Mouse (Mus musculus) gastrocnemius, postnatal 14 days (tissue): ENCODE measurements around the gene Ly75. TPM values are rescaled to one million over a fixed set of nuclear protein-coding genes. Genes with fewer than 3 reads are reported as not detected.

Experiments
- DNase-seq: peaks from one replicate; pipeline ENCODE4 v3.0.0; 2021; ENCODE audit warnings: mixed read lengths
- intact Hi-C: fragments of 180-260 bp; cut with DNase I; formaldehyde crosslinking; loops from one replicate; pipeline ENCODE4 v1.15.1; 2025; ENCODE audit warnings: low total_unique reads
- long read RNA-seq, 2 experiments: library from polyadenylated mRNA; stranded (forward); transcript quantifications; one replicate each; pipeline ENCODE4 v2.0.0; 2021
- total RNA-seq, 2 experiments: library from RNA; stranded (reverse); gene quantifications; 2 replicates each; pipeline ENCODE4 v1.2.3; 2021

The Ly75 gene
- total RNA-seq, result under 1 TPM; 0.04 to 0.09 TPM
- long read RNA-seq, experiment 1, result 0 reads
- long read RNA-seq, experiment 2, result 0 reads

DNA sequence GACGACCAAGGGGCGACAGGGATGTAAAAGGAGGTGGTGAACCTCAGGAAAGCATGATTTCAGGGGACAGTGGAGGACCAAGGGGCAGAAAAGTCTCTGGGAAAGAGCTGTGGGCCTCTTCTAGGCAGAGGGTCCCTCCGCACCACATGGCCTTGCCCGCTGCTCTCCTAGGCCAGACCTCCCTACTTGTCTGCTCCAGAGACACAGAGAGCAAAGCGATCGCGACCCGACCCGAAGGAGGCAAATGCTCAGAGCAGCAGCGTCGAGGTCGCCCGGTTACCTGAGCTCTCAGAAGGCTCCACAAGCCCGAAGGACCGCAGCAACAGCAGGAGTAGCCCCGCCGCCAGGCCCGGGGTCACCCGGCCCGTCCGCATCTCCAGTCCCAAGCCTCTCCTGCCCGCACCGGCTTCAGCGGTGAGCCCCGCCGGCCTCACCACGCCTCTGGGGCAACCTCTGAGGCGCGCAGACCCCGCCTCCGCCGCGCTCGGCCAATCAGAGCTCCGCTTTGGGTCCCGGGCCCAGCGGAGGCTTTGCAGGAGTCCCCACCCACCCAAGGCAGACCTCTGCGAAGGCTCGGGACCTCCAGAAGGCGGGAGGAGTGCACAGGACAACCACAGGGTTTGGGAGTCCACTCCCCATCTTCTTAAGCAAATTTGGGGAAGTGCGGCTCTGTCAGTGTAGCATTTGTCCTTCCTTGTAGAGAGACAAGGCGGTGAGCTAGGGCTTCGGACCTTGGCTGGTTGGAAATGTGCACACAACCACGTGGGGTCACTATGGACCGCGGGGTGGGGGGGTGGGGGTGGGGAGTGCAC, at the start of gene Ly75:
TSS of gene Ly75 (minus strand) at position 446 of the 812 bp plus-strand sequence.
- intact Hi-C loops, result no loop called here
- peak; percentile 81 for DNase-seq

DNA sequence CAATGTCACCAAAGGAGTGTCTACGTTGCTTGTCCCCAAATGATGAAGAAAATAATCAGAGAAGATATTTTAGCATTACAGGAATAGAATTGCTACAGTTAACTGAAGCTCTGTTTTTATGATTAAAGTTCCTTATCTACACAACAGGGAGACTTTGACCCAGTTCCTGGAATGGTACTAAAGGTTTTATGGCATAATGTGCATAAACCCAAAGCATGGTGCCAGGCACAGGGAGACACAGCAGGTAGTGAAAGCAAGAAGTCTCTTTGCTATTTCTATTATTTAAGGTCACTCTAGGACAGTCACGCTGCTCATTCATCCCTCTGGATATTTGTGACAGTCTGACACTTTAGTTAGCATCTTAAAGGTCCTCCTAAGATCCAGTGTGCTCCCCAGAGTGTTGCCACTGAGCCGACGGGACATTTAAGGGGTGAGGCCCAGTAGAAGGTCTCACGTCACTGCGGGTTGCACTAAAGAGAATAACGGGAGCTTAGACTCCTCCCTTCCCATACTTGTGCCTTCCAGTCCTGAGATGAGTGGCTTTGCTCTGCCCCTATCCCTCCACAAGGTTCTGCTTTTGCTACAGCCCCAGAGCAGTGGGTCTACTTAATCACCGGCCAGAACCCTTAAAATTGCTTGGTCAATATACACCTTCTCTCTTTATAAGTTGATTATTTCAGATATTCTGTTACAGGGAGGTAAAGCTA, 47.4 kb upstream of the Ly75 start:
- intact Hi-C loops, result no loop called here
- no peak for DNase-seq

- peak; percentile 57 for DNase-seq
- intact Hi-C loops, result no loop called here
Measured at GRCm38 (mm10) chr2:60418075-60418474, 35.0 kb upstream of the Ly75 start.

GRCm38 (mm10) chr2:60414334-60414733, 31.2 kb upstream of the Ly75 start:
- DNase-seq, result no peak
- intact Hi-C loops, result no loop called here

DNA sequence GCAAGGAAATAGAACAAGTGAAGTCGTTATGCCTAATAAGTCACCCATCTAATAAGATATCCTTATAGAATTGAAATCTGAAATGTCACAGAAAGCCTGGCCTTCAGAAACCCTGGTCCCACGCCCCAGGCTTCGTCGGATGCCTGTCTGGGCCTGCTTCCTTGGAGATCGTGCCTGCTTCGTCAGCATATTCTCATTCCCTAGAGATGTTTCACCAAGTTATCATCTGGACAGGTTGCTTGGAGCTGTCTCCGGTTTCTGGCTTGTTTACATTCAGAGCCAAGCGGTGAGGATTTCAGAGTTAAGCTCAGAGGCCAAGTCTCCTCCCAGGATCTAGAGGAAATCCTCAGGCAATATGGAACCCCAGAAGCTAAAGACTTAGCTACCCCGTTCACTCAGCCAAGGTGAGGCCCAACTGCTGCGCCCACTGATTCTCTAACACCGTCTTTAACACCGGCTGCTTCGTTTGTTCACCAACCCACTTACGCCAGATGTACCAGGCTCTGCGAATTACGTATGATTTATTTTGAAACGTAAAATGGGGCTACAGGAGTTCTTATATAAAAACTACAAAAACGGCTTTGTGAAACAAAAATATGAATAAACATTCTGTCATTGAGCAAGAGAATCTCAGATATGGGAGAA, 30.0 kb upstream of the Ly75 start:
- intact Hi-C loops, result no loop called here
- DNase-seq, result no peak

- DNase-seq, result no peak
- intact Hi-C loops, result no loop called here
Measured at GRCm38 (mm10) chr2:60411181-60411580, 28.1 kb upstream of the Ly75 start.

- DNase-seq, result no peak
- intact Hi-C loops, result no loop called here
Measured at GRCm38 (mm10) chr2:60409989-60410763, 27.1 kb upstream of the Ly75 start.

DNA sequence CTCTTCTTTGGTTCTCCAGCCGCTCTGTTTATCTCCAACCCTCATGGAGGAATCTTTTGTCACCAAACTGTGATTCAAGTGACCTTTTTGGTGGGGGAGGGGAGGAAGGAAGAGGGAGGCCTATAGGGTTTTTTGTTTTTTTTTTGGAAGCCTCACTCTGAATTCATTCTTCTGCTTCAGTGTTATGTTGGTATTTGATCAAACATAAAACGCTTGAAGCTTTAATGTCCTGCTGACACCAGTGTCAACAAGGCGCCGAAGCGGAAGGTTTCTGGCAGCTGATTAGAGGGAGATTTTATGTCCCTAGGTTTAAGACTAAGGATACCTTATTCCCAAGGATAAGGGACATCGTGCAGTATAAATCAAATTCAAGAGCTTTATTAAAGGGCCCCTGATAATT, 26.1 kb upstream of the Ly75 start:
- no peak for DNase-seq
- intact Hi-C loops, result no loop called here

- no peak for DNase-seq
- intact Hi-C loops, result no loop called here
Measured at GRCm38 (mm10) chr2:60407387-60407786, 24.3 kb upstream of the Ly75 start.

- intact Hi-C loops, result no loop called here
Measured at GRCm38 (mm10) chr2:60405431-60405830, 22.3 kb upstream of the Ly75 start.

DNA sequence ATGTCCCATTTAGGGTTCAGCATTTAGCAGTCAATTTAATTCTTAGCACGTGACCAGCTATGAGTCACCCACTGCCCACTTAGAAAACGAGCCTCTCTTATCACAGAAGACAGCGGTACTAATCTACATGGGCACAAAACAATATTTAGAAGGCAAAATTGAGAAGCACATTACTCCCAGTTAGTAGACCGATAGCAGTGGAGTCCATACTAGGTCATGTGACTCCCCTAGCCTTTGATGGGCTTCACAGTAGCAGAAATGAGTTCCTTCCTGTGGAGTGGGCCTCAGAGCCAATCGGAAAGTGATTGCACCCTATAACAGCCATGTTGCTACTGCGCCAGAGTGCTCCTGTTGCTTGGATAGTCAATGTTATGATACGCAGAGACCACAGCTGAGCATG, 21.7 kb upstream of the Ly75 start:
- no peak for DNase-seq
- intact Hi-C loops, result no loop called here

More at GRCm38 (mm10) chr2:60405431-60405830, 22.3 kb upstream of the Ly75 start:
- DNase-seq, result no peak

DNA sequence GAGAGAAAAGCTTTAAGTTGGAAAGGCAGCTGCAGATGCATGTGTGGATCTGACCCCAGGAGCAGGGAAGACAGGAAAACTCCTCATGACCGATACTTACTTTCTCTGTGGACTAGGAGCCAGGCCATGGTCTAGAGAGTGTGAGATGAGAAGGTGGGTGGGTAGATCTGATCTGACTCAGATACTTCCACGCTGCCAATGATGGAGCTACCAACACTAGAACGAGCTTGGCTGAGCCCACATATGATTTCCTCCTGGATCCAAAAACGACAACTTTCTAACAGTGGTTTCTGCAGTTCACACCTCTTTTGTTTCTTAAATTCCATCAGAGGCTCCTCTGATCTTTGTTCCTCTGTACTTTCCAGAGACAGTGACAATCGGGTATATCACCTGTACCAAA, 18.6 kb upstream of the Ly75 start:
- intact Hi-C loops, result no loop called here
- DNase-seq, result no peak

DNA sequence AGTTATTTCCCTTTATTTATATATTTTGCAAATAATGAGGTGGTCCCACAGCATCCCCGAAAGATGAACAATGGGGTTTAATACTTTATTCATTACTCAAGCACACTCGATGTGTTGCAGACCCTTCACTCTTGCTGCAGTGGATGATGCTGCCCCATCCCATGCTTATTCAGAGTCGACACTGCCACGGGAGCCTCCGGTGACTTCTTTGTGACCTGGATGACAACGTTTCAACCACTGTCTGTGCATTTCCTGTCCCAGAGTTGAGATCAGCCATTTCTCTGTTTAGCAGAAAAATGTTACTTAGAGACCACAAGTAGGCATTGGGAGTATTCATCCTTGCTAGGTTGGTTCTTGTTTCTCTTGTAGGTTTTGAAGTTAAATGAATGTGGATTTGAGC, 10.7 kb upstream of the Ly75 start:
- DNase-seq, result no peak
- intact Hi-C loops, result no loop called here

DNA sequence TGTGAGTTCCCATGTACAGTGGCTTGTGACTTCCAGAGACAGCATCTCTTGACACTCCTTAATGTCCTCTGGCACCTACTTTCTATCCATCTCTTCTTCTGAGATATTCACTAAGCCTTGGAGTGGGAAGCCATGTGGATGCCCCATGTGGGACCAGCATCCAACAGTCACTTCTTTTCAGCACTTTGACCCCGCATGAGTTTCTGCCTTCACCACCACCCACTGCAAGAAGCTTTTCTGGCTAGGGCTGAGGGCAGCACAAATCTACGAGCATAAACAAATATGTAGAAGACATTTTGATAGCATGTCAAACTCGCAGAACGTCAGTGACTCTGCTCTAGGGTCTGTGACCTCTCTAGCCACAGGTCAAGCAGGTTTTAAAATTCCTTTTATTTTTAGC, 9.2 kb upstream of the Ly75 start:
- intact Hi-C loops, result no loop called here
- DNase-seq, result no peak

DNA sequence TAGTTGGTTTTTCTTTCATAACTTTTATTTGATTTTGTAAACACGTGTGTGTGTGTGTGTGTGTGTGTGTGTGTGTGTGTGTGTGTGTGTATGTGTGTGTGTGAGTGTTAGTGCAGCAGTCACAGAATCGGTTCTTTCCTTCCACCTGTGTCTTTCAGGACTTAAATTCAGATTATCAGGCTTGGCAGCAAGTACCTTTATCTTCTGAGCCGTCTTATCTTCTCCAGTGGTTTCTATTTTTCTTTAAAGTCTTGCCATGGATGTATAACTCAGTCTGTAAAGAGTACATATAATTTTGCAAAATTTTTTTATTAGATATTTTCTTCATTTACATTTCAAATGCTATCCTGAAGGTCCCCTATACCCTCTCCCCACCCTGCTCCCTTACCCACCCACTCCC, 4.3 kb upstream of the Ly75 start:
- intact Hi-C loops, result no loop called here
- no peak for DNase-seq

- intact Hi-C loops, result no loop called here
- DNase-seq, result no peak
Measured at GRCm38 (mm10) chr2:60386835-60387234, 3.7 kb upstream of the Ly75 start.

- DNase-seq, result no peak
- intact Hi-C loops, result no loop called here
Measured at GRCm38 (mm10) chr2:60384763-60385085, 1.6 kb upstream of the Ly75 start.

DNA sequence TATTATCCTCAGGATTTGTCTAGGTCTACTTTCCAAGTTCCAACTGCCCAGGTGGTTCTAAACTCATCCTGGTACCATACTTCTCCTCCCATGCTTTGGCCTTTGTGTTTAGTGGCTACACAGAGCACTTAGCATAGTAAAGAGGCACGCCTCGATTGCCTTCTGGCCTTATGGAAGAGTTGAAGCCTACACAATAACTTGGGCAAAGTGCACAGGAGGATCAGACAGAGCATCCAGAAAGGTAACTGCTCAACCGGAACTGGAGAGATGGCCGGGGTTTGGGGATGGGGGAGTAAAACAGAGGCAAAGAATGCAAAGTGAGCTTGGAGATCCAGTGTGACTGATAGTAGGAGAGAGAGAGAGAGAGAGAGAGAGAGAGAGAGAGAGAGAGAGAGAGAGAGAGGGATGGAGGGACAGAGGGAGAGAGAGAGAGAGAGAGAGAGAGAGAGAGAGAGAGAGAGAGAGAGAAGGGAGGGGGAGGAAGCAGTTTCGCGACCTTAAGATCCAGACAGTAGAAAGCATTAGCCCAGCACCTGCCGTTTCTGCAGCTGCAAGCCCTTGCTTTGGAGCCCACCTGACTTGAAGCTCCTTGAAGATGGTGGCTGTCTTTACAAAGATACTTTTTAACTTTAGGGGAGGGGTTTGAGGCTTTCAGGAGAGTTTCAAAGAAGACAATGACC, 1.1 kb upstream of the Ly75 start:
- intact Hi-C loops, result no loop called here
- no peak for DNase-seq

DNA sequence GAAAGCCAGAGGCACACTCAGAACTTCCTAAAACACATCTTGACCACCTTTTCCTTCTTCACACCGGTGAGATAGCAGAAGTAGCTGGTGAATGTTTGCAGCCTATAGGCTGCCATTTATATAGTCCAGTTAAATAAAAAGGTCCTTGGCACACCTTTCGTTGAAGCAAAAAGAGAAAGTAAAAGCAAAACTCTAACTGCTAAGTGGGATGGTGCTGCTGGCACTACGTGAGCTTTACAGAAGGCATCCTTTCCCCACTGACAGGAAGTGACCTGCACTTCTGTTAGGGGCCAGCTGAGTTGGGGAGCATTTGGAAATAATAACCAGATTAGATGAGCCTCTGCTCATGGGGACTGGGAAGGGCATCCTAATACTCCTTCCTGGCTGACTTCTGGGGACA, 757 bp downstream of the Ly75 start:
- DNase-seq, result no peak
- intact Hi-C loops, result no loop called here
